Mouse (Mus musculus): ENCODE results near the gene Xrcc6.

GRCm38 (mm10) chr15:82033762-82034161 lies 46.1 kb downstream of the Xrcc6 start, which contains the start of gene Desi1:
- TF ChIP-seq CTCF (IDR thresholded peaks at IDR 0.05; ENCODE audit: borderline replicate concordance, insufficient read depth, low read length) (no peak), POLR2A (IDR thresholded peaks at IDR 0.05; ENCODE audit: low read depth, low read length) (no peak)

Data from embryonic fibroblast, embryonic 13.5 days (primary cell).